Mouse (Mus musculus) 416B (cell line): ENCODE results near the gene Fam234a.

Experiments
- DNase-seq: peaks from one replicate; pipeline ENCODE4 v3.0.0; 2011; ENCODE audit warnings: low read depth

Fam234a gene

GRCm38 (mm10) chr17:26168039-26168438 lies 76.0 kb downstream of the Fam234a start:
- DNase-seq = peak; percentile 93

- DNase-seq = no peak
These were observed 81.3 kb downstream of the Fam234a start for GRCm38 (mm10) chr17:26162736-26163135.
